13 mouse cellular contexts compared by ENCODE assay signal in the genomic region with DNA sequence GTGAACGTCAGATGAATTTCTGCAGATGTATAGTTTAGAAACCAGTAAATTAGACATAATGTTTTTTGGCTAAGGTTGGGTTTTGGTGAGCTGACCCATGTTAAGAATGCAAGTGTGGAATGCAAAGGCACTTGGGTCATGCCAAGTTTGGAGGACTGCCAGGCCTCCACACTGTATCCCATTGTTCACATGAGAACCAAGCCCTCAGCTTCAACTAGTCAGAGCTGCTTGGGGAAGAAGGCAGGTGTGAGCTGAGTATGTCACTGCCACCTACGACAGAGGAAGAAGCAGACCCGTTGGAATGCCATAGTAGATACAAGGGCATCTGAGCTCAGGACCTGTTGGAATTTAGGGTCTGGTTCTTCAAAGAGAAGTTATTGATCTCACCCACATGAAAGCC. TPM values are rescaled to one million over a fixed set of nuclear protein-coding genes. Genes with fewer than 3 reads are reported as not detected.
DNase-seq lines count a peak whose midpoint lies in the region; ATAC-seq and TF ChIP-seq lines count a peak whose summit lies in the region.
"Had no signal": no experiment of that assay in that cellular context is flagged by ENCODE, and none has a peak within 500 bp of the region (broad histone marks: within the 10 kb centered on the region; RNA-seq: fewer than 3 reads in every experiment).

No protein-coding gene starts in this region.

- TF ChIP-seq EP300 in heart, adult 2 months (IDR thresholded peaks at IDR 0.05; ENCODE audit: insufficient read depth, low read depth, low read length), result 0 out of 2 replicates have a peak, but pooled peaks have one; percentile 15
- no peak for TF ChIP-seq EP300 in lung, postnatal 0 days (IDR thresholded peaks at IDR 0.05)

- no peak overlapping the region for H3K9ac ChIP-seq in heart, adult 2 months (ENCODE audit: low read depth, low read length)
- no peak overlapping the region for H3K9ac ChIP-seq in heart, embryonic 11.5 days (ENCODE audit: low read depth, low read length)
- no peak overlapping the region for H3K9ac ChIP-seq in lung, embryonic 15.5 days
- H3K9ac ChIP-seq in lung, postnatal 0 days (replicated peaks; ENCODE audit: low read depth), result no peak overlapping the region

- H3K27me3 ChIP-seq in heart, adult 2 months (ENCODE audit: control insufficient read depth, insufficient read depth, low read length), result no peaks in the 10 kb centered on the region
- H3K27me3 ChIP-seq in heart, embryonic 11.5 days (ENCODE audit: control insufficient read depth, insufficient read depth, low read length), result no peaks in the 10 kb centered on the region
- no peaks in the 10 kb centered on the region for H3K27me3 ChIP-seq in lung, embryonic 15.5 days
- H3K27me3 ChIP-seq in lung, postnatal 0 days (replicated peaks; ENCODE audit: insufficient read depth, low read length), result no peaks in the 10 kb centered on the region
- H3K27me3 ChIP-seq: CH12.LX had no signal

- no peak for TF ChIP-seq POLR2A in heart, adult 2 months (IDR thresholded peaks at IDR 0.05; ENCODE audit: insufficient read depth, low read depth, low read length)

- TF ChIP-seq CTCF in heart, adult 2 months (IDR thresholded peaks at IDR 0.05), result no peak
- no peak for TF ChIP-seq CTCF in lung, postnatal 0 days (IDR thresholded peaks at IDR 0.05)

- H3K9me3 ChIP-seq in heart, embryonic 11.5 days (replicated peaks; ENCODE audit: control insufficient read depth, low read length), result no peaks in the 10 kb centered on the region
- H3K9me3 ChIP-seq in lung, embryonic 15.5 days, result no peaks in the 10 kb centered on the region
- no peaks in the 10 kb centered on the region for H3K9me3 ChIP-seq in lung, postnatal 0 days (ENCODE audit: low read length)

- ATAC-seq in heart, embryonic 11.5 days (replicated peaks; ENCODE audit: insufficient number of reproducible peaks, low FRiP score, low TSS enrichment), result no peak
- ATAC-seq in lung, embryonic 15.5 days (ENCODE audit: borderline replicate concordance, extremely low read depth, low FRiP score, low TSS enrichment), result peak; percentile 79
- peak; percentile 77 for ATAC-seq in lung, postnatal 0 days
- ATAC-seq in megakaryocyte, adult 5-6 weeks (ENCODE audit: poor library complexity, severe bottlenecking), result no peak
- ATAC-seq: activated CD4-positive, CD25-positive, alpha-beta regulatory T cell, adult 4 months; intestine, postnatal 0 days had no signal

- peak; percentile 38 to 51 for DNase-seq in heart, adult 2 months
- DNase-seq in lung, postnatal 25 days (ENCODE audit: low spot score), result no peak
- peak; percentile 48 for DNase-seq in fibroblast of lung, adult 2 months (ENCODE audit: low read depth)
- DNase-seq in lung, postnatal 0 days (ENCODE audit: low spot score), result peak; percentile 60
- DNase-seq in frontal cortex, adult 2 months (ENCODE audit: extremely low spot score in 1 of 2, low spot score in 1 of 2), result no peak
- DNase-seq: right cerebral cortex, postnatal 25 days had no signal

- no peak overlapping the region for H3K4me2 ChIP-seq in heart, embryonic 11.5 days
- no peak overlapping the region for H3K4me2 ChIP-seq in lung, embryonic 15.5 days
- H3K4me2 ChIP-seq in lung, postnatal 0 days (replicated peaks; ENCODE audit: low read depth, low read length), result no peak overlapping the region

- H3K79me2 ChIP-seq in heart, adult 2 months (replicated peaks; ENCODE audit: control insufficient read depth, insufficient read depth, low read length), result no peaks in the 10 kb centered on the region

- H3K27ac ChIP-seq in heart, adult 2 months, result peak overlapping the region; percentile 68
- H3K27ac ChIP-seq in heart, embryonic 11.5 days (ENCODE audit: low read depth, low read length), result no peak overlapping the region
- peak overlapping the region; percentile 68 for H3K27ac ChIP-seq in lung, embryonic 15.5 days
- no peak overlapping the region for H3K27ac ChIP-seq in lung, postnatal 0 days (ENCODE audit: low read length)
- H3K27ac ChIP-seq: macrophage had no signal

- intact Hi-C loops in heart, adult 2 months (cut with DNase I), result no loop called here

- peaks cover 6% of the 10 kb centered on the region for H3K36me3 ChIP-seq in heart, adult 2 months (ENCODE audit: control insufficient read depth, insufficient read depth, low read length)
- no peaks in the 10 kb centered on the region for H3K36me3 ChIP-seq in heart, embryonic 11.5 days (ENCODE audit: control insufficient read depth, insufficient read depth, low read length)
- H3K36me3 ChIP-seq in lung, embryonic 15.5 days, result no peaks in the 10 kb centered on the region; the same call in 1 of the 2 replicates
- H3K36me3 ChIP-seq in lung, postnatal 0 days (ENCODE audit: insufficient read depth, low read length), result no peaks in the 10 kb centered on the region

- H3K4me3 ChIP-seq in heart, adult 2 months, result no peak overlapping the region
- H3K4me3 ChIP-seq in heart, embryonic 11.5 days (ENCODE audit: low read depth, low read length), result no peak overlapping the region
- no peak overlapping the region for H3K4me3 ChIP-seq in lung, embryonic 15.5 days
- H3K4me3 ChIP-seq in lung, postnatal 0 days (ENCODE audit: low read depth, low read length), result no peak overlapping the region

- peaks cover 9% of the 10 kb centered on the region for H3K4me1 ChIP-seq in heart, adult 2 months (ENCODE audit: control insufficient read depth, insufficient read depth, low read length)
- H3K4me1 ChIP-seq in heart, embryonic 11.5 days (ENCODE audit: control insufficient read depth, insufficient read depth, low read length), result peaks cover 5% of the 10 kb centered on the region; the same call in 1 of the 2 replicates
- peaks cover 20% of the 10 kb centered on the region for H3K4me1 ChIP-seq in lung, embryonic 15.5 days
- H3K4me1 ChIP-seq in lung, postnatal 0 days (ENCODE audit: insufficient read depth, low read depth, low read length), result peaks cover 5% of the 10 kb centered on the region; the same call in 1 of the 2 replicates

- 55% methylated on average over 3 of the region's 3 CpGs for WGBS in heart, adult 2 months
- 45% methylated on average over 3 of the region's 3 CpGs for WGBS in heart, embryonic 11.5 days (ENCODE audit: insufficient replicate concordance)
- WGBS in lung, embryonic 15.5 days, result 47% methylated on average over 3 of the region's 3 CpGs
- WGBS in lung, postnatal 0 days, result 50% methylated on average over 3 of the region's 3 CpGs

RNA-seq across cellular contexts. Expression of a gene that starts 54.6 kb away (rescaled TPM):
- 10 to 100 TPM; 24.6 to 26.1 TPM for total RNA-seq in heart, adult 2 months (2021)
- 18.7 and 22.5 TPM in 2 replicates for polyA plus RNA-seq in heart, adult 2 months (2012; rRNA removed)
- 26.7 and 27.2 TPM in 2 replicates for polyA plus RNA-seq in heart, embryonic 11.5 days (2014; fragmentation: Nextera tagmentation; extraction: Ambion mirVana)
- polyA plus RNA-seq in lung, embryonic 15.5 days (2015; fragmentation: Nextera tagmentation; extraction: Ambion mirVana), result 29.4 and 32.2 TPM in 2 replicates
- 26.2 and 29.4 TPM in 2 replicates for polyA plus RNA-seq in lung, postnatal 0 days (2015; fragmentation: Nextera tagmentation; extraction: Ambion mirVana)
- 69.0 and 83.8 TPM in 2 replicates for total RNA-seq in megakaryocyte, adult 5-6 weeks (2015)
- 40.1 and 40.6 TPM in 2 replicates for total RNA-seq in megakaryocyte, adult 5-6 weeks (2017)
- polyA plus RNA-seq in frontal cortex, adult 2 months (2012; rRNA removed), result 23.6 and 25.4 TPM in 2 replicates

Comparison
In these comparisons a context has a peak if more than half of its experiments do, and no peak if none do; other contexts are left out.
1. DNase-seq: peak in heart, adult 2 months (2 of 2), fibroblast of lung, adult 2 months (single experiment) and lung, postnatal 0 days (single experiment); none in lung, postnatal 25 days (single experiment) and frontal cortex, adult 2 months (0 of 2).
2. H3K27ac ChIP-seq: peak in heart, adult 2 months (single experiment) and lung, embryonic 15.5 days (single experiment); none in heart, embryonic 11.5 days (single experiment) and lung, postnatal 0 days (single experiment).
3. ATAC-seq: peak in lung, embryonic 15.5 days (single experiment) and lung, postnatal 0 days (single experiment); none in heart, embryonic 11.5 days (single experiment) and megakaryocyte, adult 5-6 weeks (single experiment).